Comparison of ENCODE assay signal across 7 mouse cellular contexts in the genomic region with DNA sequence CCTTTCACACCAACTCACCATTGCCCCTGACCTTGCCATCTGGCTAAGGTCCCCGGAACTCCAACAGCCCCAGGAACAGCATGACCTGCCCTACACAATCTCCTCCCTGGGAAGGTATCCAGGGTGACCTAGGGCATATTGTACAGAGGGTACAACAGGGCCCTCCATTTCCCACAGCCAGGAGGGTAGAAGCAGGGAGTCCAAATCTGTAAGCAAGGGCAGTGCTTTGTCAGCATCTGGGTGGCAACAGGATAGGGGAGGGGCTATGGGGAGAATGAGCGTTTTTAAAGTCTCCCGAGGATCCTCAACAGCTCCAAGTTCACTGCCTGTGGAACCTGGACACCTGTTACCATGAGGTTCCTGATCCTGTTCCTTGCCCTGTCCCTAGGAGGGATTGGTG. TPM values are rescaled to one million over a fixed set of nuclear protein-coding genes. Genes with fewer than 3 reads are reported as not detected.
A peak's percentile ranks its signal among the peaks of the same experiment; 100 is the strongest.
DNase-seq lines count a peak whose midpoint lies in the region; TF ChIP-seq lines count a peak whose summit lies in the region.
"Not testable (repeated sequence)": the region's sequence is repeated elsewhere in the genome, so short reads cannot be mapped to it uniquely, and the experiment has no call there.
"Had no signal": no experiment of that assay in that cellular context is flagged by ENCODE, and none has a peak within 500 bp of the region (broad histone marks: within the 10 kb centered on the region; RNA-seq: fewer than 3 reads in every experiment).

Gene Klk1b27, plus strand, starts transcription at position 301 of the 400 bp plus-strand sequence.

- not testable (repeated sequence) for H3K36me3 ChIP-seq in testis, adult 2 months (ENCODE audit: control insufficient read depth, insufficient read depth, low read length)

- not testable (repeated sequence) for TF ChIP-seq POLR2A in testis, adult 2 months (IDR thresholded peaks at IDR 0.05; ENCODE audit: control insufficient read depth, low read depth, low read length)

- not testable (repeated sequence) for TF ChIP-seq CTCF in testis, adult 2 months (IDR thresholded peaks at IDR 0.05; ENCODE audit: control insufficient read depth, insufficient read depth, insufficient replicate concordance, low read depth, low read length)

- DNase-seq in gonadal fat pad, adult 2 months (ENCODE audit: low read depth), result not testable (repeated sequence)
- peak; percentile 79 for DNase-seq in heart, adult 11 months

- not testable (repeated sequence) for H3K27me3 ChIP-seq in testis, adult 2 months (ENCODE audit: control insufficient read depth, insufficient read depth, low read length)

- H3K27ac ChIP-seq in testis, adult 2 months (ENCODE audit: control insufficient read depth, insufficient read depth, low read depth, low read length), result not testable (repeated sequence)

- not testable (repeated sequence) for H3K4me3 ChIP-seq in testis, adult 2 months (ENCODE audit: control insufficient read depth, low read depth, low read length)

- not testable (repeated sequence) for H3K4me1 ChIP-seq in testis, adult 2 months (ENCODE audit: control insufficient read depth, insufficient read depth, low read length)

RNA-seq across cellular contexts. Expression of gene Klk1b27, which starts in this region (rescaled TPM):
- 1.5 and 26.9 TPM in 2 replicates for polyA plus RNA-seq in gonadal fat pad, adult 2 months (2012; rRNA removed)
- polyA plus RNA-seq in testis, adult 2 months (2012; rRNA removed), result 41.9 and 52.7 TPM in 2 replicates
- polyA plus RNA-seq: adrenal gland, adult 2 months; C2C12; G1E; Patski had no signal
